Mouse (Mus musculus) right cerebral cortex, adult 18-20 months (tissue): Measurements from ENCODE around the gene Rnf43.

Source experiments
- DNase-seq: peaks from one replicate; pipeline ENCODE4 v3.0.0; 2022; ENCODE audit warnings: mixed read lengths

The Rnf43 gene

DNA sequence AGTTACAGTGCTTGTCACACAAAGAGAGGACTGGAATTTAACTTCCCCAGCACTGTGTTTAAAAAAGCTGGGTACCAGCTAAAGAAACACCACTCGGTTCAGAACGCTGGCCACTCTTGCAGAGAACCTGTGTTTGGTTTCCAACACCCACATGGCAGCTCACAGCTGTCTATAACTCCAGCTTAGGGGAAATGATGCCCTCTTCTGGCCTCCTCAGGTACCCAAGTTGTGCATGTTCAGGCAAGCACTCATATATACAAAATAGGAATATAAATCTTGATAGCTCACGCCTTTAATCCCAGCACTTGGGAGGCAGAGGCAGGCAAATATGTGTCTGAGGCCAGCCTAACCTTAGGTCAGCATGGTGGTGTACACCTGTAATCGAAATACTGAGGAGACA, 53.5 kb downstream of the Rnf43 start:
- DNase-seq = no peak

DNA sequence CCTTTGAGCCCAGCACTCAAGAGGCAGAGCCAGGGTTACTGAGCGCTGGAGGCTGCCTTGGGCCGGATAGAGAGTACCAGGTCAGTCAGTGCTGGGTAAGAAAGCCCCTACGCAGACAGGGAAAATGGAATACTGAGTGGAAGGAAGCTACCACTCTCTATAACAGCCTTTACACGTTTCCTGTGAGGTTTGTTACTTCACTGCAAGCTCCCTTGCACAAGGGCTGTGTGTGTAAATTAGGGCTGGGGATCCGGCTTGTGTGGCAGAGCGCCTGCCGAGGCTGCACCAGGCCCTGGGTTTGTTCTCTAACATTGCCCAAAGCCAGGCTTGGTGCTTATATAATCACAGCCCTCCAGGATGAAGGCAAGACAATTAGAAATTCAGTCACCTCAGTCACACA, 57.0 kb downstream of the Rnf43 start:
- no peak for DNase-seq

DNA sequence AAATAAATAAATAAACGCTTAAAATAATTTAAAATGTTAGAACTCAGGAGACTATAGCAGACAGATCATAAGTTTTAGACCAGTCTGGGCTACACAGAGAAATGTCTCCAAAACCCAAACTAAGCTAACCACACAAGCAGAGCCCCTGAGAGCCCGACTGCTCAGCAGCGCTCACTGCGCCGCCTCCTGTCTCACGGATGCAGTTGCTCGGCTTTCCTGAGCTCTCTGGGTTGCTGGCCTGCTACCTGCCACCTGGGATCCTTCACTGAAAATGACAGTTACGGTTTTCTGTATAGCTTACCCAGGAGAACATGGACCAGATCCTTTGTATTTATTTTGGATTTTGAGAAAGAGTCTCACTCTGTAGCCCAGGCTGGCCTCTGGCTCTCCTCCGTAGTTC, 57.8 kb downstream of the Rnf43 start:
- DNase-seq = no peak

DNA sequence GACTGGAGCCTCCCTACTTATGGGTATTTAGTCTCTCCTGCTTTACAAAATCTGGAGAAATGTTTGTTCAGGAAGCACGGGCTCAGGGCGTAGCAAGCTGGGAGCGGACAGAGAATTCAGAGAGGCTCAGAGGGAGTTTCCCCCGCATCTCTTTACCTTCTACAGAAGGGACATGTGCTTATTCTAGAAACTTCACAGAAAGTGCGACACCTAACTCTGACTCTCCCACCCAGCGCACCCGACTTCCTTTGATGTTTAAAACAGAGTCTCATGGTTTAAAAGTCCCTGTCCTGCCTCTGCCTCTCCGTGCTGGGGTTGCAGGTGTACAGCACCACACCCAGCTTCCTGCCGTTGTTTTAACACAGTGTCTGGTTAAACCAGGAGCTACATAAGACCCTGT, 58.3 kb downstream of the Rnf43 start:
- no peak for DNase-seq

DNA sequence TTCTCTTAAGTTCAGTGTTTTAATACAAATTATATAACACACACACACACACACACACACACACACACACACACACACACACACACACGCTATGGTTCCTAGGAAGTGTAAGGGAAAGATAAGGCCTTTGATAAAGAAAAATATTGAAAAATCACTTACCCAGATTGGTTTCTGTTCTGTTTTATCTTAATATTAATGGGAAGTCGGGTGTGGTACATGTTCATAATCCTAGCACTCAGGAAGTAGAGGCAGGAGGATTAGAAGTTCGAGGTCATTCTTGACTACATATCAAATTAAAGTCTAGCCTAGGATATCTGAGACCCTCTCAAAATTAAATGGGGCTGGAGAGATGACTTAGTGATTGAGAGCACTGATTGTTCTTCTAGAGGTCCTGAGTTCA, 59.6 kb downstream of the Rnf43 start:
- DNase-seq = no peak

DNA sequence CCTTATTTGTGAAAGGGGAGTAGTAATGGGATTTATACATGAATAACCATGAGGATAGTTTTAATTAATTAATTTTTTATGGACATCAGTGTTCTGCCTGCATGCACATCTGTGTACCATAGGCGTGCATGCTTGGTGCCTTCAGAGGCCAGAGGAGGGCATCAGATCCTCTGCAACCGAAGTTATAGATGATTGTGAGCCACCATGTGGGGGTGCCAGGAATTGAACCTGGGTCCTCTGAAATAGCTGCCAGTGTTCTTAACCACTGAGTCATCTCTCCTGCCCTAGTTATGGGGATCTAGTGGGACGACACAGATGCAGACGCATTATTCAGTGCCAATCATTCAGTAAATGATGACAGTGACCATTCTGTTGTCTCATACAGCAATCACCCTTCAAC, 60.4 kb downstream of the Rnf43 start:
- DNase-seq = no peak

DNA sequence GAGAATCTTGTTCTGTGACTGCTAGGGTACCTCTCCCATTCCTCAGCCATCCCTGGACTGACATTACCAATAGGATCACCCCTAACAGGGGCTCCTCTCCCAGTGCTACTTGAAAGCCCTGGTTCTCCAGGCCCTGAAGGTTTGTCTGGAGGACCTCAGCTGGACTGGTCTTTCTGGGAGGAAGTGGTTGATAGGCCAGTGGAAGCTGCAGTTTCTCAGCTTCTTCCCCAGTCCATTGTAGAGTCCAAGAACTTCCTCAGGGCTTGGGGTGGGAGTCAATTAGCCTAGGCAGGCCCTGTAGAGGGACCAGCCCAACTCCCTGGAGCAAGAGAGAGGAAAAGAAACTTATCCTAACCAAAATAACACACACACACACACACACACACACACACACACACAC, 63.0 kb downstream of the Rnf43 start:
- no peak for DNase-seq

DNA sequence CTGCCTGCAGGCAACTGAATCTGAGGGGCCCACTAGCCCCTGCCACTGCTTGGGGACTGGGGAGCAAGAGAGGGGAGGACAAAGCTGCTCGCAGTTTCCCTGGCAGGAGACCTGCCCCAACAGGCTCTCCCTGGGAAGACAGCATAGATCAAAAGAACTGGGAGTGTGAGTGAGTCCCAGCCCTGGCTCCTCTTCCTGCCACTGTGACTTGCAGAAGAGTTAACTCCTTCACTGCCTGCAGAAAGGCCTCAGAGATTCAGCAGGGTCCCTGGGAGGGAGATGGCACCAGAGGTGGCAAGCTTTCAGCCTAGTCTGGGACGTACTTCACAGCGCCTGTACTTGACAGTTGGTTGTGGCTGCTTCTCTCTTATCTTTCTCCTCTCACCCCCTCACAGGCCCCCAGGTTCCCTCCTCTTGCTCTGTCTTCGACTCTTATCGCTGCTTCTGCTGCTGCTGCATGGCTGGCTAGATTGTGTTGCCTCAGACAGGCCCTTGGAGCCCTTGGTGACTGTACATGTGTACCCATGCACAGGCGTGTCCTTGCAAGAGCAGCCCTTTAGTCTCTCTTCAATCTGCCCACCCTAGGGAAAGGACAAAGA, 63.5 kb downstream of the Rnf43 start:
- DNase-seq = no peak

DNA sequence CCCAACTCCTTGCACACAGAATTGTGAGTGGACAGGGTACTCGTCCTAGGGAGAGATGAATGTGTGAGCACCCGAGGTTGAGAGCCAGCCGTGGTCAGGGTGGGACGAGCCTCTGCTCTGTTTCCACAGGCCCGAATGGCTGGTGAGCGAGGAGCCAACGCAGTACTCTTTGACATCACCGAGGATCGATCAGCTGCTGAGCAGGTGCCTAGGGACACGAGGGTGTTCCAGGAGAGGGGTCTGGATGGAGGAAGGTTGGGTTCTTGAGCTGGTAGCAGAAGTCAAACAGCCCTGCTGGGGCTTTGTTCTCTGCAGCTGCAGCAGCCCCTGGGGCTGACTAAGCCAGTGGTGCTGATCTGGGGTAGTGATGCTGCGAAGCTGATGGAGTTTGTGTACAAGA, 64.5 kb downstream of the Rnf43 start:
- no peak for DNase-seq

DNA sequence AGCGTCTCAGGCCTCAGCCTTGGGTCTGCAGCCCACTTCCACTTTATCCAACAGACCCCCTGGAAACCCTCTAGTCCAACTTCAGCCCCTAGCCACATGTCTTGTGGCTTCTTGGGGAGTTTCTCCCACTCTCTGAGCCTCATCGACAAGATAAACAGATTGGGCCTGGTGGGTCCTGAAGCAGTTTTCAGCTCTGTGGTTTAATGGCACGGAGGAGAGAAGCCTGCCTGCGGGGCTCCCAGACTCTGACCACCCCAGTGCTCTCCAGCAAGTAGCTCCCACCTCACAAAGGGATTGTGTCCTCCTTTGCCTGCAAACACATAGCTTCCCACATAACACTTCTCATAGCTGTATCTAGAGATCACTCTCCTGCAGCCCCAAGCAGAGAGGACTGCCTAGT, 64.9 kb downstream of the Rnf43 start:
- DNase-seq = no peak

DNA sequence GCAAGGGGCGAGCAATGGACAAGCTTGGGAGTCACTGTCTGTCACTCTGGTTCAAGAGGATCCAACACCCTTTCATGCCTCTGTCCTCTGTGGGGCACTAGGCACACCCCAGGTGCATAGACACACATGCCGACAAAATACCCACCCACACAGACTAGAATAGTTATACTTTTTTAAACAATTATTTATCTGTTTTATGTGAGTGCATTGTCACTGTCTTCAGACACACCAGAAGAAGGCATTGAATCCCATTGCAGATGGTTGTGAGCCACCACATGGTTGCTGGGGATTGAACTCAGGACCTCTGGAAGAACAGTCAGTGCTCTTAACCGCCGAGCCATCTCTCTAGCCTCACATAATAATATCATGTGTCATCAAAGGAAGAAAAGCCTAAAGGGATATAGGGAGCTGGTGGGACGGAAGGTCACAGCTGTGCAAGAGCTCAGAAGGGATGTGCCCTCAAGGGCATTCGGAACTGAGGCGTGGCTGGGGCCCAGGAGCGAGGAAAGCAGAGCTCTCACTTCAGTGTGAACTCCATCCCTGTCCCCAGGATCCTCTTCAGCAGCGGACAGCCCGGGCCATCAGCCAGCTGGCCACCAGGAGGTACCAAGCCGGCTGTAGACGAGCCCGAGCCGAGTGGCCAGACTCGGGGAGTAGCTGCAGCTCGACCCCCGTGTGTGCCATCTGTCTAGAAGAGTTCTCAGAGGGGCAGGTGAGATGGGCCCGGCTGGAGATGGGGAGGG, 66.5 kb downstream of the Rnf43 start:
- DNase-seq = no peak

DNA sequence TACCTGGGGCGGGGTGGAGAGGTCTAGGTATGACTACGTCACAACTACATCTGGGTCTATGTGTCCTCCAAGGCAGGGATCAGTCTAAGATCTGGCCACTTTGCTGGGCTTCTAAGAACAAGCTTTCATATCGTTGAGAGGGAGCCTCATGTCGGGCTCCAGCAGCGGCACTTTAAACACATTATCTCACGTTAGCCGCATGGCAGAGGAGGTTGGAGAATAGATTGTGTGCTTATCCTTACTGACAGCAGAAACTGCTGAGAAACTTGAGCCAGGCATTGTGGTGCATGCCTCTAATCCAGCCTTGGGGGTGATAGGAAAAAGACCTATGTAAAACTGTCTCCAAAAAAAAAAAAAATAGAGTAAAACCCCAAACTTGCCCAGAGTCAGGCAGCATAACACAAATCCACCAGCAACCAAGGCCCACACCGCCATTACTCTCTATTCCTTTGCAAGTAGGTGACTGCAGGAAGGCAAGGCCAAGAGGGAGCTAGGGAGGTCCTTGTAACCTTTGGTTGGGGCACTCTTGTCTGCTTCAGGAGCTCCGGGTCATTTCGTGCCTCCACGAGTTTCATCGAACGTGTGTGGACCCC, 67.2 kb downstream of the Rnf43 start:
- no peak for DNase-seq

DNA sequence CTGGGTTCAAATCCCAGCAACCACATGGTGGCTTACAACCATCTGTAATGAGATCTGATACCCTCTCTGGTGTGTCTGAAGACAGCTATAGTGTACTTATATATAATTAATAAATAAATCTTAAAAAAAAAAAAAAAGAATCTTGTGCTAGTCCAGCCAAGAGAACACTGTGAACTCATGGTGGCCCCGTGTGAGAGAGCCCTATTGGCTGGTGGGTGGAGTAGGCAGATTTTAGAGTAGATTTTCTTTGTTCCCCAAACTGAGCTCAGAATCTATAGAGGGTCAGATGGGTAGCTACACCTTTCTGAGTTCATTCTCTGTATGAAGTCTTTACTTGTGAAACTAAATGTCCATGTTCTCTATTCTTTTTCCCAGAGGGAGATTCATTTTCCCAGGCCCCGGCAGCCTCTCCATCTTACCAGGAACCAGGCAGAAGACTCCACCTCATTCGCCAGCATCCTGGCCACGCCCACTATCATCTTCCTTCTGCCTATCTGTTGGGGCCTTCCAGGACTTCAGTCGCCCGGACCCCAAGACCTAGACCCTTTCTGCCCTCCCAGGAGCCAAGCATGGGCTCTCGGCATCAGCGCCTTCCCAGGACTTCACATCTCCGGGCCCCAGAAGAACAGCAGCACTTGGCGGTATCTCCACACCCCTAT, 68.3 kb downstream of the Rnf43 start:
- no peak for DNase-seq

DNA sequence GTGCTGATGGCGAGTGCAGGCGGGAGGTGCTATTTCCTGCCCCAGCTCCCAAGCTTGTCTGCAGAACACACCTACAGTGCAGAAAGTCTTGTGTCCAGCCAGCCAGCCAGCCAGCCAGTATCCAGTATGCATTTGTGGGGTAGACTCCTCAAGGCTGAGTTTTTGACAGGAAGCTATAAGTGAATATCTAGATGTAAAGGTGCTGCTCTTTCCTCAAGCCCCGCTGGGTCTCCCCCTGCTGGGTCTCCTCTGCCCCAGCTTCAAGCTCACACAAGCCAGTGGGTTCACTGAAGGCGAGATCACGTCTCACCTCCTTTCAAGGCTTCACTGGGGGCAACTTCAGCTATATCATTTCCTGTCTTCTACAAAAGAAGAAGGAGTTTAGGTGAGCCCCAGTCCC, 71.8 kb downstream of the Rnf43 start:
- no peak for DNase-seq

DNA sequence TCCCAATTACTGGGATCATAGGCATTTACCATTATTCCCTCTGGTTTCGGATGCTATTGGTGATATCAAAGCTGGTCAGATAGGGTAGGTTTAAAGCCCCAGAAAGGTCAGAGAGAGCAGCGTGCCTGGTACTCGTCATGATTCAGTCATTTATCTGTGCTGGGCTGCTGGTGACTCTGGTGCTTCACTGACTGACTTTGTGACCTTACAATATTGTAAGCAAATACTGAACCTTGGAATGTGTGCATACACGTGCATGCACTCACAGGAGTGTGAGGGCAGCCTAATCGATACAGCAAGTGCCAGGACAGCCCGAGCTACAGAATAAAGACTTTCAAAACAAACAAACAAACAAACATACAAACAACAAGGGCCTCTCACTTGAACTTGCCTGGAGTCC, 73.2 kb downstream of the Rnf43 start:
- DNase-seq = no peak

DNA sequence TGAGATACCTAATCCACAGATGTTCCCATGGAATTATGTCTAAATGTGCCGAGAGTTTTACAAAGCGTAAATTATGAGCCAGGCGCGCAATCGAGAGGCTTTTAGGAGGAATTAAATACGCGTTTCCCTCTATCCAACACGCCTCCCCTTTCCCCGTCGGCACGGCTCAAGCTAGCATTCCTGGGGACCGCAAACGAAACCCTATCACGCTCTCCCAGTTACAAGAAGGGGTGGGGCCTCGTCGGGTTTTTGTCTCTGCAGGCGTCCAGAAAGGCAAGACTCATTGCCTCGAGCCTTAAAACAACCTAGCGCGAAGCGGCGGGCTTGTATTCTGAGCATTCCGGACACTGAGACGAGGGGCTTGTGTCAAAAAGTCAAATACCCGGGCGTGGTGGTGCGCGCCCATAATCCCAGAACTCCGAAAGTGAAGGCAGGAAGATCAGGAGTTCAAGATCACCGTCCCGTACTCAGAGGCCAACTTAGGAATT, 74.2 kb downstream of the Rnf43 start:
- DNase-seq = peak; percentile 58

DNA sequence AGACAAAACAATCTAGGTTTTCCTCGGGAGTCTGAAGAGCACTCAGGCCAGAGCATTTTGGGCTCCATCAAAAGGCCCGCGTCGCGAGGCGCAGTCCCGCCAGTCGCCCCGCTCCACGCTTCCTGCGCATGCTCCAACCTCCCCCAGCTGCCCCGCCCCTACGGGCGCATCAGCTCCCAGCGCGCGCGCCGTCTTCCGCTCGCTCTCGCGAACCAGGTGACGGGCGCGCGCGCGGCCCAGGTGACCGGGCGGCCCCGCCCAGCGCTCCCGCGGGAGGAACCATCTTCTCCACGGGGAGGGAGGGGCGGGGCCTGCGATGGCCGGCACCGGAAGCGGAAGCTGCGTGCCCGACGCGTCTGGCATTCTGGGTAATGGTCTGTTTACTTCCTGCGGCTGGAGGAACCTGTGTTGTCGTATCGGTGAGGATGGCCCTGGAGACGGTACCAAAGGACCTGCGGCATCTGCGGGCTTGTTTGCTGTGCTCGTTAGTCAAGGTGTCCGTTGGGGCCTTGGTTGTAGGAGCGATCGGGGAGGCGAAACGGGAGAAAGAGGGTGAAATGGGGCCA, 74.7 kb downstream of the Rnf43 start, which contains the start of gene Supt4a:
TSS of gene Supt4a (plus strand) at position 378 of the 566 bp plus-strand sequence.
- peak; percentile 96 for DNase-seq

DNA sequence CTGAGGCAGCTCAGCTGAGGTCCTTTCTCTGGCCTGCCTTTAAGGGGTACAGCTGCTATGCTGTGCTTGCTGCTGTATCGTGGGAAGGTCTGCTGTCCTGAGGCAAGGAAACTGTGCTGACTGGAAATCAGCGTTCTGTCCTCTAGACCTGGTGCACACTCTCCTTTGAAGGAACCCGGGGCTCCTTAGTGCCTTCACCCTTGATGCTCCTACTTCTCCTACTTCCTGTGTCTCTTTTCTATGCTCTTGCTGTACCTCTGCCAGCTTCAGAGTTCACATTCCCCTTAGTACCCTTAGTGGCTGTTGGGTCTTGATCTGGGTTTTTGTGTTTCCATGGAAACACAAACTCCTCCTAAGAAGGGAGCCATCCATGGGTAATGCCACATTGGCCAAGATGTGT, 81.2 kb downstream of the Rnf43 start:
- no peak for DNase-seq

DNA sequence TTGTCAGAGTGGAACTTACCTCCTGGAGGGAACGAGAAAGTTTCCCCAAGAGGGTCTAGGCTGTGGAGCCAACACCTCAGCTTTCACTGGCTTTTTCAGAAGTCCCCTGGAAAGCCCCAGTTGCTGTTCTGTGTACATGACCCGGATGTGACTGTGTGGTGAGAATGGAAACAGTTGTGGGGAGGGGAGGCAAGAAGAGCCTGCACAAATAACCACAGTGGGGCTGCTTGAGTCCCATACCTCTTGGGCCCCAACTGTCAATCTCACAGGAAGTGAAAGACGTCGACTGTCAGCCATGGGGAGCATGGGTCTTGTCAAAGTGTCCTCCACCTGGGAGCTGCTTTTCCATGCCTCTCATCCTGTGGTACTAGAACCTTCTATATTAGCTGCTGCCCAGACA, 82.4 kb downstream of the Rnf43 start:
- no peak for DNase-seq

DNA sequence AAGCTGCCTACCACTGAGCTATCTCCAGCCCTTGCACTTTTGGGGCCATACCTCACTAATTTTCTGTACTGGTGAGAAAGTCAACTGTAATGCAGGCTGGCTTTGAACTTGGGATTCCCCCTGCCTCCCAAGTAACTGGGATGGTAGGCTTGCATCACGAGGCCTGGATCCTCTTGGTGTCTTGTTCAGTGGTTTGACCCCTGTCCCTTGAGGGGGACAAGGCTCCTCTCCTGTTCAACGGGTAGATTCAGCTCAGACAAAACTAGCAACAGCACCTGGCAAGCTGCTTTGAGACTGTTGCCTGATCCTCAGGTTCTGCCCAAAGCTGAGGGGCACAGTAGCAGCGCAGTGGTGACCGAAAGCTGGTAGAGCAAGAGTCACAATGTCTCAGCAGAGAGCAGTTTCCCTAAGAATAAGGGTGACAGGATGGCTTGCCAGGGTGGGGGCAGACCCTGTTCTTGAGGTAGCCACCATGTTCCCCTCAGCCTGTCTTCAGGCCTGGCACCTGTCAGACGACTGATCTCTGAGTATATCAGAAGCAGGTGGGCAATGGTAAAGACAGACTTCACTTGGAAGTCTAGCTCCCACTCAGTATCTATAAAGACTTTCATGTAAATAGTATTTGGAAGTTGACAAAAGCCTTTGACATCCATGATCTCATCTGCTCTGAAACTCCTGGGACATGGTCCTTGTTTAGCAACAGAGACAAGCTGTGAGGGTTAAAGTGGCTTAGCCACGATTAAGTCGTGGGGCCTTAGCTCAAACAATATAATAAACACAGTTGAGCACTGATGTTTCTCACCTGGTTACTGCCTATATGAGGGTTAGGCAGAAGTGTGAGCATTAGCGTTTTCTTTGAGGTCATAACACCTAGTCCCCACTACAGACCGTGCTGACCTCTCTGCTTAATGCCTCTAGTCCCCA, 83.4 kb downstream of the Rnf43 start:
- DNase-seq = no peak

DNA sequence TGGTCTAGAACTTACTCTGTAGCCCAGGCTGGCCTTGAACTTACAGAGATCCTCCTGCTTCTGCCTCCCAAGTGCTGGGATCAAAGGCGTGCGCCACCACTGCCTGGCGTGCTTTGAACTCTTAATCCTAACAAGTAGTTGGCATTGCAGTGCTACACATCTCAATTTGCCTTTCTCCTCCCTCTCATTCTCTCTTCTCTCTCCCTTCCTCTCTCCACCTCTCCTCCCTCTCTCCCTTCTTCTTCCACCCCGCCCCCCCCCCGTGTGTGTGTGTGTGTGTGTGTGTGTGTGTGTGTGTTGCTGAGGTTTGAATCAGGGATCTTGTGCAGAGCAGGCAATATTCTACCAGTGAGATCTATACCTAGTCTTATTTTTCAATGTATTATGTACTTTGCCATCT, 84.8 kb downstream of the Rnf43 start:
- DNase-seq = no peak

DNA sequence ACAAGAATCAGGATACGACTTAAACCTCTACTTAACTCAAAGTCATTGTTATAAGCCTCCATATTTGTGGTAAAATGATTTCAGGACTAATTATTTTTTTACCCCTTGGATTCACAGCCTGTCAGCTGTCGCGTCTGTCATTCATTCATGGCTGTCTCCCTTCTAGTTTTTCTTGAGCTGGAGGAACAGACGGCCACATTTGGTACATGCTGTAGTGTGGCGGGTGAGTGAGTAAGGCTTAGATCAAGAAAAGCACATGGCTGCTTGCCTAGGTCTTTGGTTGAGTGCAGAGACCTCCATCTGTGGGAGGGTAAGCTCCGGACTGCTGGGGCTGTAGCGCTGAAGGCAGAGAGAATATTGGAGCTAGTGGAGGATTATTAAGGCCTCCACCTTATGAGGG, 85.2 kb downstream of the Rnf43 start:
- DNase-seq = no peak
